Mouse (Mus musculus) kidney, postnatal 14 days (tissue): ENCODE measurements around the gene 5730522E02Rik.

Experiments used
- DNase-seq: peaks from one replicate; pipeline ENCODE4 v3.0.0; 2022; ENCODE audit warnings: mixed read lengths

The 5730522E02Rik gene

GRCm38 (mm10) chr11:26125923-26126322 lies 84.6 kb downstream of the 5730522E02Rik start:
- no peak for DNase-seq

GRCm38 (mm10) chr11:26120781-26121557 lies 89.6 kb downstream of the 5730522E02Rik start:
- no peak for DNase-seq

GRCm38 (mm10) chr11:26117651-26118050 lies 92.9 kb downstream of the 5730522E02Rik start:
- no peak for DNase-seq

GRCm38 (mm10) chr11:26112206-26112605 lies 98.4 kb downstream of the 5730522E02Rik start:
- no peak for DNase-seq

GRCm38 (mm10) chr11:26108647-26109046 lies 101.9 kb downstream of the 5730522E02Rik start:
- no peak for DNase-seq

- no peak for DNase-seq
Measured at GRCm38 (mm10) chr11:26104680-26105079, 105.9 kb downstream of the 5730522E02Rik start.

GRCm38 (mm10) chr11:26103698-26104097 lies 106.9 kb downstream of the 5730522E02Rik start:
- DNase-seq: no peak

- no peak for DNase-seq
Measured at GRCm38 (mm10) chr11:26102878-26103277, 107.7 kb downstream of the 5730522E02Rik start.

- DNase-seq: no peak
Measured at GRCm38 (mm10) chr11:26100077-26100476, 110.5 kb downstream of the 5730522E02Rik start.

- DNase-seq: no peak
Measured at GRCm38 (mm10) chr11:26098933-26099332, 111.6 kb downstream of the 5730522E02Rik start.

GRCm38 (mm10) chr11:26096095-26096494 lies 114.5 kb downstream of the 5730522E02Rik start:
- no peak for DNase-seq

GRCm38 (mm10) chr11:26088993-26089392 lies 121.6 kb downstream of the 5730522E02Rik start:
- no peak for DNase-seq

GRCm38 (mm10) chr11:26086679-26087078 lies 123.9 kb downstream of the 5730522E02Rik start:
- DNase-seq: no peak

- no peak for DNase-seq
Measured at GRCm38 (mm10) chr11:26085380-26086035, 125.1 kb downstream of the 5730522E02Rik start.

- no peak for DNase-seq
Measured at GRCm38 (mm10) chr11:26076335-26076734, 134.2 kb downstream of the 5730522E02Rik start.

- DNase-seq: no peak
Measured at GRCm38 (mm10) chr11:26075536-26075935, 135.0 kb downstream of the 5730522E02Rik start.

GRCm38 (mm10) chr11:26073638-26074294 lies 136.8 kb downstream of the 5730522E02Rik start:
- peak; percentile 57 for DNase-seq

GRCm38 (mm10) chr11:26072101-26072500 lies 138.5 kb downstream of the 5730522E02Rik start:
- no peak for DNase-seq

GRCm38 (mm10) chr11:26063252-26063651 lies 147.3 kb downstream of the 5730522E02Rik start:
- DNase-seq: no peak

- DNase-seq: no peak
Measured at GRCm38 (mm10) chr11:26061471-26062137, 149.0 kb downstream of the 5730522E02Rik start.

- no peak for DNase-seq
Measured at GRCm38 (mm10) chr11:26013527-26013926, 197.0 kb downstream of the 5730522E02Rik start.

- DNase-seq: no peak
Measured at GRCm38 (mm10) chr11:26004018-26004417, 206.5 kb downstream of the 5730522E02Rik start.

GRCm38 (mm10) chr11:25999738-26000137 lies 210.8 kb downstream of the 5730522E02Rik start:
- no peak for DNase-seq
